Mouse (Mus musculus): ENCODE results near the gene Pbxip1. TPM values are rescaled to one million over a fixed set of nuclear protein-coding genes. Genes with fewer than 3 reads are reported as not detected.
A peak's percentile ranks its signal among the peaks of the same experiment; 100 is the strongest.

Gene Pbxip1
- polyA plus RNA-seq, 1 experiment from 2014 or later = 20.4 TPM

GRCm38 (mm10) chr3:89448720-89449537, 12.4 kb downstream of the Pbxip1 start:
- H3K36me3 ChIP-seq = no peaks in the 10 kb centered on the region
- no peaks in the 10 kb centered on the region for H3K27me3 ChIP-seq
- peak; percentile 19; the same call in 1 of the 2 replicates for ATAC-seq (ENCODE audit: low FRiP score)
- H3K9me3 ChIP-seq = no peaks in the 10 kb centered on the region
- H3K4me3 ChIP-seq = no peak overlapping the region
- H3K27ac ChIP-seq = no peak overlapping the region
- H3K4me1 ChIP-seq (replicated peaks) = peaks cover 11% of the 10 kb centered on the region; the same call in 1 of the 2 replicates
- WGBS = 67% methylated on average over 13 of the region's 13 CpGs
- H3K4me2 ChIP-seq = no peak overlapping the region
- H3K9ac ChIP-seq = 0 out of 2 replicates have a peak overlapping the region, but pooled peaks have one; percentile 31

DNA sequence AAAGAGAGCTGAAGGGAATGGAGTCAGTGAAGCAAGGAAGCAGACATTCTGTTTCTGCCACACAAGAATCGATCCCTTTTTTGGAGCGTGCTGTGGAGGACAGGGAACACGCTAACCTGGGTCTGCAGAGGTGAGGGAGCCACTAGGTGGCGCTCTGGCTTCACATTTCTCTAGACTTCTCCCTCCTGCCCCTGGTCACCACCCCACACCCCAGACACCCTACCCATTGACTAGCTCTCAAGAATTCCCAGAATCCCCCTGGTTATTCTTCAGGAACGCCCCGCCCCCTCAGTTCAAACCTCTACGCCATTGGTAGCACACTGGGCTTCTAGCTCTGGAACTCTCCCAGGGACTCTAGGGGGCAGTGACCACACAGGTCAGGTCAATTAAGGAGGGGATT, 13.0 kb downstream of the Pbxip1 start:
- H3K4me3 ChIP-seq = no peak overlapping the region
- H3K4me2 ChIP-seq = no peak overlapping the region
- H3K27me3 ChIP-seq = no peaks in the 10 kb centered on the region
- no peak overlapping the region for H3K27ac ChIP-seq
- no peak overlapping the region for H3K9ac ChIP-seq
- peak; percentile 70 for ATAC-seq (ENCODE audit: low FRiP score)
- no peaks in the 10 kb centered on the region for H3K36me3 ChIP-seq
- H3K9me3 ChIP-seq = no peaks in the 10 kb centered on the region
- WGBS = 35% methylated on average over 7 of the region's 7 CpGs
- H3K4me1 ChIP-seq (replicated peaks) = peaks cover 11% of the 10 kb centered on the region; the same call in 1 of the 2 replicates

DNA sequence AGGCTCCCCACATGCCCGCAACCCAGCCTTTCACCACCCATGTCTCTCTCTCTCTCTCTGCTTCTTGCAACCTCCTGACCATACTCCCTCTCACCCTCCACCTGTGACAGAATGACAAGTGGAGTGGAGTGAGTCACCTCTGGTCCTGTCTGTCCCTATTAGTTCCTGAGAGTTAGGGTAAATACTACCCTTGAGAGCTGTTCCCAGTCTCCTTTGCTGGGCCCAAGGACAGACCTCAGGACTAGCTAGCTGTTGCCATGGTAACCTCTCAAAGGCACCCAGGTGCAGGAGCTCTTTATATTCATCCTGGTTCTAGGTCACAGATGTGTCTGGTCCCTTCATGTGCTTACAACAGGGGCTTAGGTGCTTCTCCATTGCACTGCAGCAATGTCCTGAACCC, 15.4 kb downstream of the Pbxip1 start:
- WGBS = 94% methylated on average over 1 of the region's 1 CpGs
- Histone ChIP-seq H3K4me1 (replicated peaks) (peaks cover 11% of the 10 kb centered on the region; the same call in 1 of the 2 replicates), H3K4me3 (no peak overlapping the region), H3K27me3 (no peaks in the 10 kb centered on the region), H3K4me2 (no peak overlapping the region), H3K9ac (peak overlapping the region; percentile 10; the same call in 1 of the 2 replicates), H3K27ac (peak overlapping the region; percentile 30; the same call in 1 of the 2 replicates), H3K9me3 (no peaks in the 10 kb centered on the region), H3K36me3 (no peaks in the 10 kb centered on the region)
- no peak for ATAC-seq (ENCODE audit: low FRiP score)

- 67% methylated on average over 10 of the region's 10 CpGs for WGBS
- Histone ChIP-seq H3K9me3 (no peaks in the 10 kb centered on the region), H3K4me1 (replicated peaks) (peaks cover 17% of the 10 kb centered on the region), H3K4me2 (no peak within 1 kb of the TSS), H3K27me3 (no peaks in the 10 kb centered on the region), H3K4me3 (no peak within 1 kb of the TSS), H3K27ac (no peak within 1 kb of the TSS), H3K9ac (no peak within 1 kb of the TSS), H3K36me3 (no peaks in the 10 kb centered on the region)
- ATAC-seq (ENCODE audit: low FRiP score) = no peak
Measured at GRCm38 (mm10) chr3:89454401-89455177, 18.1 kb downstream of the Pbxip1 start, which contains the start of gene Pmvk. Pmvk (plus strand) TSS chr3:89454541.

DNA sequence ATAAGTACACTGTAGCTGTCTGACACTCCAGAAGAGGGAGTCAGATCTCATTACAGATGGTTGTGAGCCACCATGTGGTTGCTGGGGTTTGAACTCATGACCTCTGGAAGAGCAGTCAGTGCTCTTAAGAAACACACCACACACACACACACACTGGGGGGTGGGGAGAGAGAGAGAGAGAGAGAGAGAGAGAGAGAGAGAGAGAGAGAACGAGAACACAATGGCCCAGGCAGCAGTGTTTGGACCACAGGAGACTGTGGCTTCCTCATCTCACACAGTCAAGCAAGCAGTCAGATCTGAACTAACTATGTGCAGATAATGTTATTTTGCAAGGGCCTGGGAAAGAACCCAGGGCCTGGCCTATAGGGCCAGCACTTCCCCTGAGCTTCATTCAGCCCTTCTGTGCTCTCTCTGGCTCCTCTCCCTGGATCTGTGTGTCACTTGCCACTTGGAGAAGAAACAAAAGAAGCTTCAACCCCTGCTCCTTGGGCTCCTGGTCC, 19.3 kb downstream of the Pbxip1 start:
- no peaks in the 10 kb centered on the region for H3K9me3 ChIP-seq
- H3K27me3 ChIP-seq = no peaks in the 10 kb centered on the region
- H3K9ac ChIP-seq = no peak overlapping the region
- no peak for ATAC-seq (ENCODE audit: low FRiP score)
- no peak overlapping the region for H3K4me2 ChIP-seq
- no peak overlapping the region for H3K27ac ChIP-seq
- no peak overlapping the region for H3K4me3 ChIP-seq
- H3K36me3 ChIP-seq = no peaks in the 10 kb centered on the region
- peaks cover 29% of the 10 kb centered on the region for H3K4me1 ChIP-seq (replicated peaks)
- WGBS = no CpG with 5 or more reads among the region's 1 CpGs

- H3K4me2 ChIP-seq = no peak overlapping the region
- H3K4me1 ChIP-seq (replicated peaks) = peaks cover 32% of the 10 kb centered on the region
- H3K9ac ChIP-seq = no peak overlapping the region
- H3K36me3 ChIP-seq = peaks cover 8% of the 10 kb centered on the region
- no peak overlapping the region for H3K27ac ChIP-seq
- no peaks in the 10 kb centered on the region for H3K27me3 ChIP-seq
- H3K9me3 ChIP-seq = no peaks in the 10 kb centered on the region
- no peak for ATAC-seq (ENCODE audit: low FRiP score)
- 36% methylated on average over 10 of the region's 10 CpGs for WGBS
- H3K4me3 ChIP-seq = no peak overlapping the region
Measured at GRCm38 (mm10) chr3:89456726-89457665, 20.5 kb downstream of the Pbxip1 start.

DNA sequence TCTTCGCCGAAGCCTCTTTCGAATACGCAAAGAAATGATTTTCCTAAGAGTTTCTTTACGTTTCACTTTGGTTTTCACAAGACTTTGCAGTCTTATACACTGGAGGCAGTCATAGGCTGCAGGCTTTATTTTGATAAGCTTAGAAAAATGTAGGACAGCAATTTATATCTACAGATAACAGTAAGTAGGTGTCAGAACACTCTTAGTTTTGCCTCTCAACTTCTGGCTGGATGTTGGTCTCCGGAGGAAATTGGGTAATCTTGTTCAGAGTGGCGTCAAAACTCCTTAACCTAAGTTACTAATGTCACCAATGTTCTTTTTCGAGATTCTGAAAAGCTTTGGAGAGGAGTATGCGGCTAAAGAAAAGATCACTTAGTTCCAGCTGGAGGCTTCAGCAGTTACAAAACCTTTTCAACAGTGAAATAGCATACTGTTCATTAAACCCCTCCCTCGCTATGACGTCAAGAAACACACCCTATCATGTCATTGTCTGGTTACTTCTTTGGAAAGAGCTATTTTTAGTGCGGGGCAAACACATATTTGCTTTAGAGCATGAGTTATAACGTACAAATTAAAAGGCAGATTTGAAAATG, 22.0 kb downstream of the Pbxip1 start:
- H3K27ac ChIP-seq = peak overlapping the region; percentile 92
- H3K9ac ChIP-seq = no peak overlapping the region

DNA sequence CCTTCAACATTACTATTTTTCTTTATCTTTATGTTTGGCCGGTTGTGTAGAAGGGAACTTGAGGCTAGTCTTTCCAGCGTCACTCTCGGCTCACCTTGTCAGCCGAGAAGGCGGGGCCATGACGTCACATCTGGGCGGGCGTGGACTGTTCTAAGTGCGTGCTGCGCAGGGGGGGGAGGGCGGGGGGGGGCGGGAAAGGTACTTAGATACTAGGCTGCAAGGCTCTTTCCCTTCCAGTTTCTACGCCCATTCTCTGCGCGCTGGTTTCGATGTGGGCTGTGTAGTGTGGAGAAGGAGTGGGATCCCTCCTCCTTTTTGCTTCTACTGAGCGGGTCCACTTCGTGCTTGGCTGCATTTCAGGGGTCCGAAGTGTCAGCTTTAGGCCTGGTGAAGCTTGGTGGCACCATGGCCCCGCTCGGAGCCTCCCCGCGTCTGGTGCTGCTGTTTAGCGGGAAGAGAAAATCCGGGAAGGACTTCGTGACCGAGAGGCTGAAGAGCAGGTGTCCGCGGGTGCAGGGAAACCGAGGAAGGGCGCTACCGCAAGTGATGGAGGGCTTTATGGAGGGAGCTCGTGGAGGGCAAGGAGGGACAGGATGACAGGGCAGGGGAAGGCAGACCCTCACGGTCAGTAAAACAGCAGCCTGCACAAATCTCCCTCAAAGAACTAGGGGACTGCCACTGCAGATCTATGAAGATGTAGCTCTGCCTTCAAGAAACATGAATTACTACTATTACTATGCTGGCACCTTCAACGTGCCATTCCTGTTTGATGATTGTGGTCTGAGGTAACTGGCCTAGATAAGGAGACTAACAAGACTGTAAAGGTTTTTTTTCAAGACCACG, 22.7 kb downstream of the Pbxip1 start:
- peak; percentile 92 for ATAC-seq (ENCODE audit: low FRiP score)
- WGBS = 2% methylated on average over 34 of the region's 36 CpGs
- Histone ChIP-seq H3K9ac (peak overlapping the region; percentile 85), H3K36me3 (peaks cover 19% of the 10 kb centered on the region), H3K9me3 (no peaks in the 10 kb centered on the region), H3K4me1 (replicated peaks) (peaks cover 26% of the 10 kb centered on the region), H3K27me3 (no peaks in the 10 kb centered on the region), H3K4me3 (peak overlapping the region; percentile 60), H3K4me2 (peak overlapping the region; percentile 71), H3K27ac (peak overlapping the region; percentile 92)

More for the DNA sequence above, 22.0 kb downstream of the Pbxip1 start:
- peak overlapping the region; percentile 60 for H3K4me3 ChIP-seq
- no peaks in the 10 kb centered on the region for H3K9me3 ChIP-seq
- H3K4me1 ChIP-seq (replicated peaks) = peaks cover 26% of the 10 kb centered on the region
- peak; percentile 23 for ATAC-seq (ENCODE audit: low FRiP score)
- H3K4me2 ChIP-seq = peak overlapping the region; percentile 71
- H3K36me3 ChIP-seq = peaks cover 16% of the 10 kb centered on the region
- WGBS = 46% methylated on average over 13 of the region's 13 CpGs
- H3K27me3 ChIP-seq = no peaks in the 10 kb centered on the region

- Histone ChIP-seq H3K4me1 (replicated peaks) (no peaks in the 10 kb centered on the region), H3K4me3 (no peak overlapping the region), H3K9me3 (no peaks in the 10 kb centered on the region), H3K27me3 (no peaks in the 10 kb centered on the region), H3K27ac (no peak overlapping the region), H3K4me2 (no peak overlapping the region), H3K9ac (no peak overlapping the region), H3K36me3 (peaks cover 50% of the 10 kb centered on the region)
- ATAC-seq (ENCODE audit: low FRiP score) = no peak
- 44% methylated on average over 4 of the region's 4 CpGs for WGBS
Measured at GRCm38 (mm10) chr3:89468268-89468667, 31.8 kb downstream of the Pbxip1 start.

GRCm38 (mm10) chr3:89472280-89472679, 35.8 kb downstream of the Pbxip1 start:
- no peaks in the 10 kb centered on the region for H3K9me3 ChIP-seq
- no peaks in the 10 kb centered on the region for H3K4me1 ChIP-seq (replicated peaks)
- no peaks in the 10 kb centered on the region for H3K27me3 ChIP-seq
- H3K9ac ChIP-seq = no peak overlapping the region
- no peak overlapping the region for H3K4me2 ChIP-seq
- H3K4me3 ChIP-seq = no peak overlapping the region
- peaks cover 36% of the 10 kb centered on the region for H3K36me3 ChIP-seq
- no peak overlapping the region for H3K27ac ChIP-seq
- ATAC-seq (ENCODE audit: low FRiP score) = no peak
- 83% methylated on average over 7 of the region's 7 CpGs for WGBS
